Mouse (Mus musculus) embryonic facial prominence, embryonic 12.5 days (tissue): ENCODE measurements at regions not wholly inside any gene's neighbourhood (a gene's known extent, or its start where the extent isn't known, plus 50 kb on each side); places are given as distances from the start of the nearest gene placed in this dataset.

ENCODE experiments used
- ATAC-seq: fragments of 200-750 bp; cut with Nextera tagmentation; 2 replicates; pipeline ENCODE4 v1.8.0; 2017; ENCODE audit not compliant: insufficient number of reproducible peaks, insufficient read depth, low FRiP score, low TSS enrichment
- H3K27ac ChIP-seq: fragments of 300-500 bp; sonication (generic); 2 replicates; pipeline ENCODE4 v1.5.1; 2016; ENCODE audit warnings: mild to moderate bottlenecking
- H3K27me3 ChIP-seq: fragments of 300-500 bp; sonication (generic); 2 replicates; pipeline ENCODE4 v1.6.1; 2016; ENCODE audit warnings: mild to moderate bottlenecking, moderate library complexity
- H3K36me3 ChIP-seq: fragments of 300-500 bp; sonication (generic); 2 replicates; pipeline ENCODE4 v1.6.1; 2016; ENCODE audit warnings: mild to moderate bottlenecking
- H3K4me1 ChIP-seq: fragments of 300-500 bp; sonication (generic); 2 replicates; pipeline ENCODE4 v1.6.1; 2016
- H3K4me2 ChIP-seq: fragments of 300-500 bp; sonication (generic); replicated peaks from 2 replicates; pipeline ENCODE4 v1.6.1; 2016; ENCODE audit warnings: mild to moderate bottlenecking, moderate library complexity
- H3K4me3 ChIP-seq: fragments of 300-500 bp; sonication (generic); 2 replicates; pipeline ENCODE4 v1.5.1; 2016; ENCODE audit warnings: mild to moderate bottlenecking
- H3K9ac ChIP-seq: fragments of 300-500 bp; sonication (generic); 2 replicates; pipeline ENCODE4 v1.6.1; 2016; ENCODE audit warnings: mild to moderate bottlenecking, moderate library complexity
- H3K9me3 ChIP-seq: fragments of 300-500 bp; sonication (generic); 2 replicates; pipeline ENCODE4 v1.6.1; 2016; ENCODE audit warnings: mild to moderate bottlenecking, moderate library complexity
- WGBS: fragments of 180-500 bp; shearing (Covaris S2); methylation state at CpG from one replicate; pipeline ENCODE4 v1.1.7; 2016; 5-methylcytosine and 5-hydroxymethylcytosine counted together

DNA sequence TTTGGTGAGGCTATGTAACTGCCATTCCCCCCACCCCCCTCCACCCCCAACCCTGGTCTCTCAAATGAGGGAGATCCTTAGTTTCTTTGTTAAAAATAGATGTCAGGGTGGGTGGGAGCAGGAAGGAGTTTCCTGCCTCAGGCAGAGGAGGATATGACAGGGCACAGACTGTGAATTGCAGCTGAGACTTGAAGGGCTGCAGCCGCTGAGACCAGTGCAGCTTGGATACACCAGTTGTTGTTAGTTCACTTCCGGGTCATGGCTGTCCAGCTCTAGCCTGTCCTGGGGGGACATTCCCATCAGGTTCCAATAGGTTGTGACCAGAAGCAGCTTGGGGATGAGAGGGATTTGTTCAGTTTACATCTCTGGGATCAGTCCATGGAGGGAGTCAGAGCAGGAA is 76.6 kb upstream of the Dlx2 start:
- Histone ChIP-seq H3K9me3 (no peaks in the 10 kb centered on the region), H3K4me2 (no peak overlapping the region), H3K27me3 (peaks cover 10% of the 10 kb centered on the region; the same call in 1 of the 2 replicates), H3K36me3 (no peaks in the 10 kb centered on the region), H3K27ac (no peak overlapping the region), H3K9ac (no peak overlapping the region), H3K4me3 (no peak overlapping the region), H3K4me1 (0 out of 2 replicates have a peak, but pooled peaks cover 3% of the 10 kb centered on the region)
- ATAC-seq = no peak
- WGBS = 38% methylated on average over 2 of the region's 2 CpGs

DNA sequence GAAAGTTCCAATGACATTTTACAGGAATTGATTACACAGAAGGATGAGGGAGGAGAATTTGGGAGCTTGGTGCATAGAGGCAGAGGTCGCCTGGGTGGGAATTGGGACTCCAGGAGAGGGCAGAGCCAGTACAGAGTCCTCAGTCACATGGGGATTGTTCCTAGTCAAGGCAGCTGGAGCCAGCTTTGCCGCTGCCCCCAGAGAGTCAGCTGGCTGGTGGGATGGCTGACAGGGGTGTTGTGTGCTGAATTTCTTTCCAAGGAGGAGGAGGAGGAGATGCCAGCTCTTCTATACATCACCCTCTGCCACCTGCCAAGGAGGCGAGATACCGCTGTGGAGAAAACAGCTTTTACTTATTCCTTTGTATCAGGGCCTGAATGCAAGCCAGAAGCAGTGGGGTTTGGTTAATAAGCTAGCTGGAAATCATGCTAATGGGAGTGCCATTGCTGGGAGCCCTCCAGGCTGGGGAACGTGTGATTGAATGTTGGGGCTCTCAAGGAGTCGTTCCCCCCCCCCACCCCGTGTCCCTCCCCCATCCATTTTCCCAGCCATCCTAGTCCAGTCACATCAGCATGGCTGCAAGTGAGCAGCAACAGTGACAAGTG is 78.8 kb upstream of the Dlx2 start:
- Histone ChIP-seq H3K4me2 (no peak overlapping the region), H3K27ac (no peak overlapping the region), H3K4me1 (peaks cover 14% of the 10 kb centered on the region; the same call in 1 of the 2 replicates), H3K4me3 (no peak overlapping the region), H3K9me3 (no peaks in the 10 kb centered on the region), H3K27me3 (peaks cover 10% of the 10 kb centered on the region; the same call in 1 of the 2 replicates), H3K36me3 (no peaks in the 10 kb centered on the region), H3K9ac (no peak overlapping the region)
- ATAC-seq = no peak
- WGBS = 60% methylated on average over 7 of the region's 7 CpGs

DNA sequence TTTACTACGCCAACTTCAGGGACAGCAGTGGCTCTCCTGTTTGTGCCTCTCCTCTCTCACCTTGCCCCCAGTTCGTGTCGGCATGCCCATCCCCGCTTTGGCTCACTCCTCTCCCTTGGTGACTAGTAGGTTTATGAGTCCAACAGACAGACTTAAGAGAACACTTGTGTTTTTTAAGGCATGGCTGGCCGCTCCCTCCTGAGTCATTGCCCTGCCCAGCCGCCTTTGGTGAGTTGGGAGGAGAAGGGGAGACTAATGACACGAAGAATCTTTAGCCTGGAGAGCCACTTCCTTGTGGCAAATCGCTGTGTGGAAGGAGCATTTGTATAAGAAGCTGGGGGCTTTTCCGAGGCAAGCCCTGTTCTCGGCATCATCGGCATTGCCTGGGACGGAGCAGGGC is 79.8 kb upstream of the Dlx2 start:
- H3K27ac ChIP-seq = no peak overlapping the region
- no peaks in the 10 kb centered on the region for H3K9me3 ChIP-seq
- no peaks in the 10 kb centered on the region for H3K36me3 ChIP-seq
- no peak for ATAC-seq
- H3K9ac ChIP-seq = no peak overlapping the region
- no peak overlapping the region for H3K4me3 ChIP-seq
- WGBS = 70% methylated on average over 12 of the region's 12 CpGs
- peaks cover 14% of the 10 kb centered on the region; the same call in 1 of the 2 replicates for H3K4me1 ChIP-seq
- H3K4me2 ChIP-seq = no peak overlapping the region
- H3K27me3 ChIP-seq = peaks cover 10% of the 10 kb centered on the region; the same call in 1 of the 2 replicates

DNA sequence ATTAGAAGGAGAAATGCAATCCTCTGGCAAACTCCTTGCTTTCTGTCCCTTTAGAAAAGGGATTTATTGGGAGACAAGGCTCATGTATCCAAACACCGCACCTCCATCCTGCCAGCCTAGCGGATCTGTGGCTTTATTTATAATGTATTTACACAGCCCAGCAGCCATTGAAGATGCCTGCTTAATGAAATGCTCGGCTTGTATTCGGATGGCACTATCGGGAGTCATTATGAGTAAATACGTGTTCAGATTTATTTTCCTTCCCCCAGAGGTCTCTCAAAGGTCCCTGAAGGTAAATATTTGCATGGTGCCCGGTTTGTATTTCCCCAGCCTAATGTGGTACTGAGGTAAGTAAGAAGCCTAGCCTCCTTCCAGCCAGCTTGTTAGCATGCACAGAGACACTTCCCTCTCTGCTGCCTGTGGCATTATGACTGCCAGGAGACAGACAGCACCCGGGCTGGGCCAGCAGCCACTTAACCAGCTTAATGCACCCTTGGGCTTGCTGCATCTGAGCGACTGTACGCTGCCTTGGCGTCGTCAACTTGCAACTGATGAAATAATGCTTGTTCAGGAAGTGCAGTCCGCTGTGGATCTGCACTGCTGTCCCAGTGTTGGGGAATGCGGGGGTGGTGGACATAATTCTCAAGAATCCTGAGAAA is 80.7 kb upstream of the Dlx2 start:
- ATAC-seq = no peak
- H3K9me3 ChIP-seq = no peaks in the 10 kb centered on the region
- H3K27ac ChIP-seq = no peak overlapping the region
- no peak overlapping the region for H3K4me2 ChIP-seq
- no peak overlapping the region for H3K4me3 ChIP-seq
- H3K27me3 ChIP-seq = peaks cover 10% of the 10 kb centered on the region; the same call in 1 of the 2 replicates
- peaks cover 14% of the 10 kb centered on the region; the same call in 1 of the 2 replicates for H3K4me1 ChIP-seq
- H3K36me3 ChIP-seq = no peaks in the 10 kb centered on the region
- 42% methylated on average over 14 of the region's 14 CpGs for WGBS
- no peak overlapping the region for H3K9ac ChIP-seq

DNA sequence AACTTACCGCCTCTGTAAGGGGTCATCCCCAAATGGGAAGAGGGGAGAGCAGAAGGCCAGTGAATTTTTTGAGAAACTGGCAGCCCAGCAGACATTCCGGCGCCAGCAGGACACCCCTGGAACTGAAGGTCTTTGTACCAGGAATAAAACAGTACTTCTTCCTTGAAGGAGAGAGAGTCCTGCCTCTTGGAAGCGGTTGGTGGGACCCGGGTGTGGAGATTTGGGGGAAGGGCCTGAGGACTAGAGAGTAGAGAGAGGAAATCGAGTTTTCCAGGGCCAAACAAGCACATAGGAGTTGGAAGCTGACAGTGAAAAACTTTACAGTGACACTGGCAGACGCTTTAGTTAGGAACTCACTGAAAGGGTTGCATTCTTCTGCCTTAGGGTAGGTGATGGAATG is 82.3 kb upstream of the Dlx2 start:
- no peak for ATAC-seq
- peak overlapping the region; percentile 74 for H3K4me2 ChIP-seq
- no peak overlapping the region for H3K27ac ChIP-seq
- H3K9me3 ChIP-seq = no peaks in the 10 kb centered on the region
- H3K4me3 ChIP-seq = peak overlapping the region; percentile 35; the same call in 1 of the 2 replicates
- peaks cover 14% of the 10 kb centered on the region; the same call in 1 of the 2 replicates for H3K4me1 ChIP-seq
- H3K36me3 ChIP-seq = no peaks in the 10 kb centered on the region
- 9% methylated on average over 7 of the region's 7 CpGs for WGBS
- H3K9ac ChIP-seq = no peak overlapping the region
- peaks cover 10% of the 10 kb centered on the region; the same call in 1 of the 2 replicates for H3K27me3 ChIP-seq

DNA sequence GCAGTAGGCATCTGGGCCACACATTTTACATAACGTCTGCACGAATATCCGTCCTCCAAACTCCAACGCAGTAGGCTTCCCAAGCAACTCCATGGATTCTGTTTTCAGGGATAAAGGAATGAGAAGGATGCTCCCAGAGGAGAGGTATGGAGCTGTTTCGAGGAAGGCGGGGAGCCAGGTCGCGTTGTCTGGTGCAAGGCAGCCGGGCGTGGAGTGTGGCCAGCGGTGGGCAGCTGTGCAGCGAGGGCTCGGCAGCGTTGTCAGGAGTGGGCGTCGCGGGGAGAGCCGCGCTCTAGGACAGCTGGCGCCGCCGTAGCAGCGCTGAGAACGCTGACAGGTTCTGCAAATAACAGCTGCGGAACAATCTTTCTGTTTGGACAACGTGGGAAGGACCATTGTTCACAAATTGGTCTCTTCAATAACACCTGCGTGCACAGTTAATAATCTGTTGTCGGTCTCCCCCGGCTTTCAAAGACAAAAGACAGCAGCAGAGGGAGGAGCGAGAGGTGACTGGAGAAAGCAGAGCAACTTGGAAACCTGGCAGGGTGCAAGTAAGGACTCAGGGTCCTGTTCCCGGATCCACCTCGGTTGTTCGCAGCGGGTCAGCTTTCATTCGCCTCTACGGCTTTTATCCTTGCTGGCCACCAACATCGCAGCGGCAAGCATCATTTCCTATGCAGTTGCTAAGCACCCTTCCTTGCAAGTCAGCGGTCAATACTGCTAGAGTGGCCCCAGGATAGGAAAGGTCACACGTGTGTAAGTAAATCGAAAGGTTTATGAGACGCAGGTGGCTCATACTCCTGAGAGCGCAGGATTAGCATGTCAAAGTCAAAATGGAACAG is 83.0 kb upstream of the Dlx2 start:
- Histone ChIP-seq H3K4me2 (peak overlapping the region; percentile 74), H3K36me3 (no peaks in the 10 kb centered on the region), H3K4me3 (peak overlapping the region; percentile 35), H3K9me3 (no peaks in the 10 kb centered on the region), H3K4me1 (peaks cover 14% of the 10 kb centered on the region; the same call in 1 of the 2 replicates), H3K9ac (peak overlapping the region; percentile 21; the same call in 1 of the 2 replicates), H3K27ac (no peak overlapping the region), H3K27me3 (peaks cover 10% of the 10 kb centered on the region; the same call in 1 of the 2 replicates)
- ATAC-seq = peak; percentile 56; the same call in 1 of the 2 replicates
- WGBS = under 1% methylated on average over 43 of the region's 43 CpGs

DNA sequence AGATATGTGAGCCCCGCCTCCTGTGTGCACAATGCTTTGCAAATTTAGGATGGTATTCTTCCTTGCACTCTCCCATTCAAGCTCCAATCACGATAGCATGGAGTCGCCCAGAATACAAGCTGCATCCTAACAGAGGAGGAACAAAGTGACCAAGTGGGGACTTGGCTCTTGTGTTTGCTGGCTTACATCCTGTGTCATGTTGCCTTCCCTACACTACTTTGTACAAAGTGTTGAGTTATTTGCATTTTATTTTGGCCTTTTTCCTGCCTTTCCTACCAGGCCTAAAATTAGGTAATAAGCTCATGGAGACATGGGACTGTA is 83.5 kb upstream of the Dlx2 start:
- Histone ChIP-seq H3K27ac (no peak overlapping the region), H3K4me3 (peak overlapping the region; percentile 35), H3K9me3 (no peaks in the 10 kb centered on the region), H3K36me3 (no peaks in the 10 kb centered on the region), H3K27me3 (peaks cover 10% of the 10 kb centered on the region; the same call in 1 of the 2 replicates), H3K4me2 (peak overlapping the region; percentile 74), H3K4me1 (peaks cover 14% of the 10 kb centered on the region; the same call in 1 of the 2 replicates), H3K9ac (no peak overlapping the region; the same call in 1 of the 2 replicates)
- no peak for ATAC-seq
- WGBS = 2% methylated on average over 3 of the region's 3 CpGs

DNA sequence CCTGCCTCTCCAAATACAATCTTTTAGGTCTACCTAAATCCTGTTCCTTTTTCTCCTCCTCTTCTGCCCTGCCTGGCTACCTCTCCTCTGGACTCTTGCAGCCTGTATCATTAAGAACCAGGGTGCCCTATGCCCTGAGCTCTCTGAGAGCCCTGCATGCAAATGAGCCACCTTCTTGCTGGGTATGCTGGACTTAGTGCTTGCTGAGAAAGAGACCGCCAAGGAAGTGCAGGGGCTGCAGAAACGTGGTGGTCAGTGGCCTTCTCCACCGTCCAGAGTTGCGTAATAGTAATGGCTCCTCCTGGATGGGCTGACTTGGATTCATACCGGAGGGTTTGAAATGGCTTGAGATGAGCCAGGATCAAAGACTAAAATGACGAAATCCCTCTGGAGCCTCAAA is 86.9 kb upstream of the Dlx2 start:
- H3K4me1 ChIP-seq = peaks cover 11% of the 10 kb centered on the region; the same call in 1 of the 2 replicates
- no peak for ATAC-seq
- H3K36me3 ChIP-seq = no peaks in the 10 kb centered on the region
- H3K27me3 ChIP-seq = no peaks in the 10 kb centered on the region
- H3K27ac ChIP-seq = no peak overlapping the region
- no peaks in the 10 kb centered on the region for H3K9me3 ChIP-seq
- no peak overlapping the region for H3K4me2 ChIP-seq
- no peak overlapping the region for H3K9ac ChIP-seq
- H3K4me3 ChIP-seq = no peak overlapping the region
- WGBS = 70% methylated on average over 6 of the region's 6 CpGs

DNA sequence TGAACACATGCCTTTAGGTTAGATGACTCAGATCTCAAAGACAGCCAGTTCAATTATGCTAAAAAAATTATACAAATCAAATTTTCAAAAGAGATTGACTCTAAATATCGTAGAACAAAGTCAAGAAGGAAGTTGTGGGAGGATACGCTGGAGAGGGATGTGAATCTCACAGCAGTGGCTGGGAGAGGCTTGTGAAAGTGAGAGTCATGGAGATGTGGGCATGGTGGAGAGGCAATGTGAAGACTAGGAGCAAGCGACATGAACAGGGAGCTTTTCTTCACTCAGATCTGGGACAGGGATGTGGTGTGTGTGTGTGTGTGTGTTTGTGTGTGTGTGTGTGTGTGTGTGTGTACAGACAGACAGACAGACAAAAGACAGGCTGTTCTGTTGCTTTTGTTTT is 87.9 kb upstream of the Dlx2 start:
- WGBS = 82% methylated on average over 3 of the region's 3 CpGs
- no peak overlapping the region for H3K9ac ChIP-seq
- ATAC-seq = no peak
- no peak overlapping the region for H3K4me2 ChIP-seq
- H3K27ac ChIP-seq = no peak overlapping the region
- no peaks in the 10 kb centered on the region for H3K9me3 ChIP-seq
- no peaks in the 10 kb centered on the region for H3K27me3 ChIP-seq
- H3K4me1 ChIP-seq = peaks cover 6% of the 10 kb centered on the region; the same call in 1 of the 2 replicates
- H3K4me3 ChIP-seq = no peak overlapping the region
- no peaks in the 10 kb centered on the region for H3K36me3 ChIP-seq

DNA sequence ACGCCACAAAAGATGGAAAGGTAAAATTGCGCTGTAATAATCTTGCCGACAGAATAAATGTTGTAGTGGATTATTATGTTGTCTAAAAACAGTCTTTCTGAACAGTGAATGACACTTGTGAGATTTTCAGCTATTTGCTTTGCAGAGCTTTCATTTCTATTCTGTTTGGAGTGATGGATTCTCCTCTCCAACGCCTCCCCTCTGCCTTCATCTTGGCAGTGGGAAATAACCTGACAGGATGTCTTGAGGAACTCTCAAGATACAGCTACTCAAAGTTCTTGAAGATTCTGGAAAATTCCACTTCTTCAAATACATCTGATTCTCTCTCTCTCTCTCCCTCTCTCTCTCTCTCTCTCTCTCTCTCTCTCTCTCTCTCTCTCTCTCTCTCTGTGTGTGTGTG is 89.6 kb upstream of the Dlx2 start:
- no peak overlapping the region for H3K27ac ChIP-seq
- H3K27me3 ChIP-seq = no peaks in the 10 kb centered on the region
- no peak overlapping the region for H3K4me2 ChIP-seq
- H3K9me3 ChIP-seq = peaks cover 2% of the 10 kb centered on the region; the same call in 1 of the 2 replicates
- no peaks in the 10 kb centered on the region for H3K4me1 ChIP-seq
- H3K36me3 ChIP-seq = no peaks in the 10 kb centered on the region
- ATAC-seq = no peak
- H3K4me3 ChIP-seq = no peak overlapping the region
- no peak overlapping the region for H3K9ac ChIP-seq
- 84% methylated on average over 4 of the region's 4 CpGs for WGBS

DNA sequence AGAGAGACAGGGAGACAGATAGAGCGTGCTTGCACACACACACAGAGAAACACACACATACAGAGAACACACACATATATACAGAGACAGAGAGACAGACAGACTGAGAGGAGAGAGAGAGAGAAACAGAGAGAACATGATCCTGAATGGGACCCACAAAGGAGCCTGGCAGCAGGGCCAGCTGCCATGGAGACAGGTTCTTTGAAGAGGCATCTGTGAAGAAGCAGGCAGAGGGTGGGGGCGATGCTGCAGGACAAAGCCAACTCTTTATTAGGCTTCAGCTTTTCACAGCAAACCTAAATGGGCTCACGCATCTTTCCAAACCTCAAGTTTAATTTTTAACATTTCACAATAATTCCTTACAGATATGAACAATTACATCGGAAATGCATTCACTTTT is 90.0 kb upstream of the Dlx2 start:
- WGBS = 77% methylated on average over 4 of the region's 4 CpGs
- Histone ChIP-seq H3K36me3 (no peaks in the 10 kb centered on the region), H3K27me3 (no peaks in the 10 kb centered on the region), H3K27ac (no peak overlapping the region), H3K9me3 (peaks cover 6% of the 10 kb centered on the region; the same call in 1 of the 2 replicates), H3K4me3 (no peak overlapping the region), H3K9ac (no peak overlapping the region), H3K4me1 (no peaks in the 10 kb centered on the region), H3K4me2 (no peak overlapping the region)
- ATAC-seq = no peak
